Mouse (Mus musculus) midbrain, embryonic 13.5 days (tissue): Measurements from ENCODE around the gene U2af1l4. TPM values are rescaled to one million over a fixed set of nuclear protein-coding genes. Genes with fewer than 3 reads are reported as not detected.

Experiments used
- ATAC-seq: fragments of 200-750 bp; cut with Nextera tagmentation; 2 replicates; pipeline ENCODE4 v1.8.0; 2017; ENCODE audit warnings: mild to moderate bottlenecking, moderate TSS enrichment, moderate library complexity
- H3K27ac ChIP-seq: fragments of 300-500 bp; sonication (generic); 2 replicates; pipeline ENCODE4 v1.5.1; 2015; ENCODE audit warnings: inconsistent platforms, mild to moderate bottlenecking, moderate library complexity
- H3K27me3 ChIP-seq: fragments of 300-500 bp; sonication (generic); 2 replicates; pipeline ENCODE4 v1.6.1; 2015; ENCODE audit warnings: mild to moderate bottlenecking, inconsistent platforms
- H3K36me3 ChIP-seq: fragments of 300-500 bp; sonication (generic); 2 replicates; pipeline ENCODE4 v1.6.1; 2015; ENCODE audit warnings: mild to moderate bottlenecking, inconsistent platforms
- H3K4me1 ChIP-seq: fragments of 300-500 bp; sonication (generic); replicated peaks from 2 replicates; pipeline ENCODE4 v1.6.1; 2015; ENCODE audit warnings: inconsistent platforms
- H3K4me2 ChIP-seq: fragments of 300-500 bp; sonication (generic); replicated peaks from 2 replicates; pipeline ENCODE4 v1.6.1; 2015; ENCODE audit warnings: moderate library complexity, mild to moderate bottlenecking, inconsistent platforms
- H3K4me3 ChIP-seq: fragments of 300-500 bp; sonication (generic); replicated peaks from 2 replicates; pipeline ENCODE4 v1.5.1; 2015; ENCODE audit warnings: mild to moderate bottlenecking, inconsistent platforms
- H3K9ac ChIP-seq: fragments of 300-500 bp; sonication (generic); replicated peaks from 2 replicates; pipeline ENCODE4 v1.6.1; 2015; ENCODE audit warnings: mild to moderate bottlenecking, inconsistent platforms
- H3K9me3 ChIP-seq: fragments of 300-500 bp; sonication (generic); 2 replicates; pipeline ENCODE4 v1.6.1; 2016; ENCODE audit warnings: mild to moderate bottlenecking, inconsistent platforms
- whole genome bisulfite sequencing: fragments of 180-500 bp; shearing (Covaris S2); methylation state at CpG from one replicate; pipeline ENCODE4 v1.1.7; 2015; 5-methylcytosine and 5-hydroxymethylcytosine counted together
- polyA plus RNA-seq: library from polyadenylated mRNA; unstranded; fragments of >200 nt; fragmentation: Nextera tagmentation; extraction: Ambion mirVana; gene quantifications from 2 replicates; pipeline ENCODE4 v1.2.1, GENCODE M21; 2015

Gene U2af1l4
- polyA plus RNA-seq, 1 experiment from 2014 or later = 92.5 TPM

DNA sequence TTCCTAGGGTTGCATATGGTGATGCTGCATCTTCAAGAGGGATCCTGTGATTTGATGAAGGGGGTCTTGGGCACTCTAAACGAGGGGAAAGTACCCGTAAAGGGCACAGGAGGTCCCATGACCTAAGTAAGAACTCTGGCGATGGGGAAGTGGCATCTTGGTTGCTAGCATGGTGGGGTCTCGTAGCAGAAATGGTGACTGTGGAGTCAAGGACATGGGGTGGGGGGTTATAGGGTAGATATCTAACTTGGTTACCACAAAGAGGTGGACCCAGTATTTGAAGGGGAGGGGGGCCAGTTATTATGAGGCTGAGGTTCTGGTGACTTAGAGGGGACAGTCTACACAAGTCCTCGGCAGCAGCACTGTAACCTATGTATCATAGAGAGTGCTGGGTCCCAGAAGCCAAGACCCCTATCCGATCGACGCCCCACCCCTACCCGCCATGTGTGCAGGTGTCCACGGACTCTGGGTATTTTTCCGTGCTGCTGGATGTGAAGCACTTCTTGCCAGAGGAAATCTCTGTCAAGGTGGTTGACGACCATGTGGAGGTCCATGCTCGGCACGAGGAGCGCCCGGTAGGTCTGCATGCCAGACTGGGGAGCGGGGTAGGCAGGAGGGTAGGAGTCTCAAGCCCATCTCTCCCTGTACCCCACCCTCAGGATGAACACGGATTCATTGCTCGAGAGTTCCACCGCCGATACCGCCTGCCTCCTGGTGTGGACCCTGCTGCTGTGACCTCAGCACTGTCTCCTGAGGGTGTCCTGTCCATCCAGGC is 9.1 kb upstream of the U2af1l4 start:
- Histone ChIP-seq H3K27ac (no peak overlapping the region), H3K27me3 (peaks cover 8% of the 10 kb centered on the region; the same call in 1 of the 2 replicates), H3K4me3 (peak overlapping the region; percentile 65), H3K9ac (peak overlapping the region; percentile 70; the same call in 1 of the 2 replicates), H3K4me2 (peak overlapping the region; percentile 85), H3K36me3 (peaks cover 44% of the 10 kb centered on the region), H3K9me3 (no peaks in the 10 kb centered on the region), H3K4me1 (peaks cover 34% of the 10 kb centered on the region)
- no peak for ATAC-seq
- WGBS = 86% methylated on average over 22 of the region's 22 CpGs

DNA sequence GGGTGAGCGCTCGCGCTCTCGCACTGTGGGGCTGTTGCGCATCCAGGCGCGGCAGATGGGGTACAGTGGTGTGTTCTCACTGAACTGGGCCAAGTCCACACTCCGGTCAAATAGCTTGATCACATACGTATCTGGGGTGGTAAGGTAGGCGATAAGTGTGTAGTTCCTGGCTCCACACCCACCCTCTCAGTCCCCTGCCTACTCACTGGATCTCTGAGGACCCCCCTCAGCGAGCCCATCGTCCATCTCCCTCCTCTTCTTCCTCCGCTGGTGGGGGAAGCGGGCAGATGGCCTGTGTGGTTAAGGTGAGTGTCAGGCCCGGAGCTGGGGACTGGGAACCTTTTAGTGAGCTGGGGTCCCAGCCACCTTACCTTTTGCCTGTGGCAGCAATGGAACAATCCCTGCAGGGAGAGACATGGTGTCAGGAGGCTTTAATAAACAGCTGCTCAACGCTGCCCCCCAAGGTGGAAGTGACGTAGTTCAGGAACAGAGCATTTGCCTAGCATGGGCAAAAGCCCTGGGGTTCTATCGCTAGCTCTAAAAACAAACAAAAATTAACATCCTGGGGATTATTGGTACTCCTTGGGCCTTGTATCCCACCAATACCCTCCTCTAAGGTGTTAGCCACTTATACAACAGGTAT is 6.1 kb upstream of the U2af1l4 start:
- ATAC-seq = no peak
- no peak overlapping the region for H3K4me3 ChIP-seq
- H3K9me3 ChIP-seq = no peaks in the 10 kb centered on the region
- H3K27ac ChIP-seq = no peak overlapping the region
- no peak overlapping the region for H3K9ac ChIP-seq
- peaks cover 8% of the 10 kb centered on the region; the same call in 1 of the 2 replicates for H3K27me3 ChIP-seq
- peaks cover 35% of the 10 kb centered on the region for H3K4me1 ChIP-seq
- 94% methylated on average over 18 of the region's 18 CpGs for WGBS
- peaks cover 40% of the 10 kb centered on the region for H3K36me3 ChIP-seq
- H3K4me2 ChIP-seq = no peak overlapping the region

DNA sequence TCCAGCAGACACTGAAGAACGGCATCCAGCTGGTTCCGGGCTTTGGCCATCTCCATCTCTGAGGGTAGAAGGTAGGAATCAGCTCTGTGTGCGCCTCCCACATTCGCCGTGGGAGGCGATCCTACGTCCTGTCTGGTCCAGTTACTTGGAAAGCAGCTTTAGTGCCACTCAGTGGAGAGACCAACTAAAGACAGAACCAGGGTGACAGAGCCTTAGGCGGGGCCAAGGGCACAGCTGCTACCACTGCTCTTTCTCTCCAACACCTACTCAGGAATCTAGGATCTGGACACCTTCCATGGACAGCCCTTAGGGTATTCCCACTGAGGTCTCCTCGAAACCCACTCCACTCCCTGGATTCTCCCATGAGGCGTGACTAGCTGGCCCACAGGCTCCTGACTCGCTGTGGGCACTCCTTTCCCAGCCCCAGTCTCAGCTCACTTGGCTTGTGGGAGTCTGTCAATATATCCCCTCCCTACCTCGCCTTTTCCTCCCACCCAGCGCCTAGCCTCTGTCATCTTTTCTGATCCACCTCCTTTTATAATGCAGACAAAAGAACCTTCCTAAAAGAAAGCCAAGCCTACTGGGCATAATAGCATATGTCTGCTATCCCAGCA is 5.1 kb upstream of the U2af1l4 start:
- no peak overlapping the region for H3K27ac ChIP-seq
- no peak for ATAC-seq
- H3K4me3 ChIP-seq = peak overlapping the region; percentile 56; the same call in 1 of the 2 replicates
- H3K4me2 ChIP-seq = peak overlapping the region; percentile 91
- H3K9me3 ChIP-seq = no peaks in the 10 kb centered on the region
- H3K4me1 ChIP-seq = peaks cover 34% of the 10 kb centered on the region
- peaks cover 8% of the 10 kb centered on the region; the same call in 1 of the 2 replicates for H3K27me3 ChIP-seq
- 91% methylated on average over 13 of the region's 13 CpGs for WGBS
- H3K36me3 ChIP-seq = peaks cover 40% of the 10 kb centered on the region
- peak overlapping the region; percentile 81; the same call in 1 of the 2 replicates for H3K9ac ChIP-seq

DNA sequence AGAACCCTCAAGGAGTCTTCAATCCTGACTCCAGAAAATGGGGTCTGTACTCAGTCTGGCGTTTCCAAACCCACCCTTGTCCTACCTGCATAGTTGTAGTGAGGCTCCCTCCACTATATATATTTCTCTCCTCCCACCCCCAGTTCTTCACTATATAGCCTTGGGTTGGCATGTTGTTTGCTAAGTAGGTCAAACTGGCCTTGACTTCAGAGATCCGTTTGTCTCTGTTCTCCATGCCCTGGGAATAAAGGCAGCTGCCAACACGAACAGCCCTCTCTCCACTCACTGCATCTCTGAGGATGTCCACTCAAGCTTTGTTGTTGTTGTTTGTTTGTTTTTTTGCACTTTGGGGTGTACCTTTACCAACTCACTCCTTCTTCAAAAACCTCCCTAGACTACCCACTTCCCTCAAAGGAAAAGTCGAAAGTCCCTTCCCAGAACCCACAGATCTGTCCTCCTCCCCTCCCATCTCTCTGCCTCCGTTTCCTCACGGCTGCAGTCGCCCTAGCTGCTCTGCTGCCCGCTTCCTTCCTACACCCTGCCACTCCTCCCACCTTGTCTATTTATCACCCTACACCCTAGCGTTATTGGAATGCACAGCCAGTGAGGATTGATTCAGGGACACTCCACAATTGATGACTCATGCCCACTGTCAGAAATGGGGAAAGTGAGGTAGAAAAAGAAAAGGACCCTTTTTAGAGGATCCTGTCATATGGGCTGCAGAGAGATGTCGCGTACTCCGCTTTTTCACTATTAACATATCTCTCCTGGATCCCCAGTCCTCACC is 4.3 kb upstream of the U2af1l4 start:
- Histone ChIP-seq H3K27me3 (peaks cover 8% of the 10 kb centered on the region; the same call in 1 of the 2 replicates), H3K4me3 (peak overlapping the region; percentile 56), H3K4me2 (peak overlapping the region; percentile 91), H3K9me3 (no peaks in the 10 kb centered on the region), H3K36me3 (peaks cover 40% of the 10 kb centered on the region), H3K4me1 (peaks cover 29% of the 10 kb centered on the region), H3K27ac (no peak overlapping the region; the same call in 1 of the 2 replicates), H3K9ac (peak overlapping the region; percentile 81)
- 15% methylated on average over 12 of the region's 12 CpGs for WGBS
- peak; percentile 3; the same call in 1 of the 2 replicates for ATAC-seq

DNA sequence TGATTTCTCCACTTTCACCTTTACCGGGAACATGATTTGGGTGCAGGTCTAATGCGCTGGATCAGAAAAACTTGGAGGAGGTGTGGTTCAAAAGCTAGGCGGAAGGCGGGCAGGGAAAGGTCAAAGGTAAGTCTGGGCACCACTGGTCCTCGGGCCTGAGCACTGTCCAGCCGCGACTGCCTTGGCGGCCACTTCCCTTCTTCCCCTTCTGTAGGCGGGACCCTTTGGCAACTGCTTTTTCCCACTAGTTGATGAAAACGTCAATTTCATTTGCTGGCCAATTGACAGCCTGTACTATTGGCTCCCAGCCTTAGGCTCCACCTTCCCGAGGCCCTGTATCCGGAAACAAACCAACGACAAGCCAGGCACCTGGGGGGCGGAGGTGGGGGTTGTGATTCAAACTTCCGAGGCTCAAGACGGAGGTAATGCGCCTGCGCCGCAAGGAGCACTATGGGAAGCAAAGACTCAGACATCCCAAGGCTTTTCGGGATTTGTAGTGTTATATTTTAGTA is 3.6 kb upstream of the U2af1l4 start, which contains the start of gene Lin37:
TSS of gene Lin37 (minus strand) at position 396 of the 512 bp plus-strand sequence.
- peaks cover 35% of the 10 kb centered on the region for H3K4me1 ChIP-seq
- H3K9me3 ChIP-seq = no peaks in the 10 kb centered on the region
- H3K4me2 ChIP-seq = peak within 1 kb of the TSS; percentile 91
- peaks cover 36% of the 10 kb centered on the region for H3K36me3 ChIP-seq
- under 1% methylated on average over 20 of the region's 20 CpGs for WGBS
- peak within 1 kb of the TSS; percentile 56 for H3K4me3 ChIP-seq
- H3K9ac ChIP-seq = peak within 1 kb of the TSS; percentile 81
- peak; percentile 86 for ATAC-seq
- H3K27ac ChIP-seq = no peak within 1 kb of the TSS; the same call in 1 of the 2 replicates
- H3K27me3 ChIP-seq = peaks cover 2% of the 10 kb centered on the region; the same call in 1 of the 2 replicates

DNA sequence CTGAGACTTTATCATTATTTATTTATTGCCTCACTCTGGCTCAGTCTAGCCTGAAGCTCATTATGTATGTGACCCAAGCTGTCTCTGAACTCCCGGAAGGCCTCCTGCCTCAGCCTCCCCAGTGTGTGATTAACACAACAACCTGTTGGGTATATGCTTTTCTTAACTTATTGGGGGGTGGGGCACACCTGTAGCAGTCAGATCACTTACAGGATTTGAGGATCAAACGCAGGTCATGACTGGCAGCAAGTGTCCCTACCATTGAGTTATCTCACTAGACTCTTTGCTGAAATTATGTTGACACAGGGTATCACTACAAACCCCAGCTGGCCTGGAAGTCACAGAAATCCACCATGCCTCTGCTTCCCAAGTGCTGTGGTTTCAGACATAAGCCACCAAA is 2.8 kb upstream of the U2af1l4 start:
- Histone ChIP-seq H3K9me3 (no peaks in the 10 kb centered on the region), H3K4me3 (no peak overlapping the region), H3K36me3 (peaks cover 31% of the 10 kb centered on the region), H3K4me1 (peaks cover 36% of the 10 kb centered on the region), H3K4me2 (peak overlapping the region; percentile 91; the same call in 1 of the 2 replicates), H3K9ac (no peak overlapping the region), H3K27me3 (no peaks in the 10 kb centered on the region), H3K27ac (no peak overlapping the region)
- 77% methylated on average over 2 of the region's 2 CpGs for WGBS
- ATAC-seq = no peak

DNA sequence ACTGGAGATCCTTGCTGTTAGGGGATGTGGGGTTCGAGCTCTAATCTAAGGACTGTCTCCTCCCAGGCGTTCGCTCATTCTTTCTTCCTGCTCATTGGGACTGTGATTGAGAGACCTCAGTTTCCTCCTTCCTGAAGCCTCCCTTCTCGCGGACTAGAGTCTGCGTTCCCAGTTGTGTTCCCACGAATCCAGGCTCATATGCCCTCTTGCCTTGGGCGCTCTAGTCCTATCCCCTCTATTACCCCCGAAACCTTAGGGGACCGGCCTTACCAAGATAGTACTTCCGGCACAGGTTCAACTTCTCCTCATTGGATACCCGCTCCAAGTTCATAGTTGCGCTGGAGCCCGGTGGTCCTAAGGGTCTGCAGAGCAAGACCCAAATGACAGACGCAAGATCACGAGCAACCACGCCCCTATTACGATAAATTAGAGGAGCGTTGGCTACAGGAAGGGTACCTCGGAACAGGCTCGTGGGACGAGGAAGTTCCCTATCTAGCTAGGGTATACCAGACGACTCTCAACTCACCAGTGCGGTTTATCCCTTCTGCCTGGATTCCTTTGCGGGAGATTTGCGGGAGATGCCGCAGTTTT is 480 bp upstream of the U2af1l4 start:
- 2% methylated on average over 27 of the region's 27 CpGs for WGBS
- peak overlapping the region; percentile 69 for H3K27ac ChIP-seq
- ATAC-seq = 0 out of 2 replicates have a peak, but pooled peaks have one; percentile 8

DNA sequence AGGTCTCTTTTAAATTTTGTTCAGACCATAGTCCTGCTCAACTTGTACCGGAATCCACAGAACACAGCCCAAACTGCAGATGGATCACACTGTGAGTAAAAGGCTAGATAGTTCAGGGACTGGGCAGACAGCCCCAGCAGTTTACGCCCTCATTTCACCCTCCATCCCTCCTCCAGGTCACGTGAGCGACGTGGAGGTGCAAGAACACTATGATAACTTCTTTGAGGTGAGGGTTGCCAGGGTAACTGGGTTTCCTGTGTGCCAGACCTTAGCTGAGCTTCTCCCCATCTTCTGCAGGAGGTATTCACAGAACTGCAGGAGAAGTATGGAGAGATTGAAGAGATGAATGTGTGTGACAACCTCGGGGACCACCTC is 792 bp downstream of the U2af1l4 start:
- H3K9ac ChIP-seq = peak overlapping the region; percentile 82
- H3K4me1 ChIP-seq = peaks cover 23% of the 10 kb centered on the region
- H3K4me2 ChIP-seq = peak overlapping the region; percentile 68
- no peaks in the 10 kb centered on the region for H3K9me3 ChIP-seq
- no peak; the same call in 1 of the 2 replicates for ATAC-seq
- peaks cover 37% of the 10 kb centered on the region for H3K36me3 ChIP-seq
- H3K27ac ChIP-seq = peak overlapping the region; percentile 91; the same call in 1 of the 2 replicates
- H3K27me3 ChIP-seq = no peaks in the 10 kb centered on the region
- H3K4me3 ChIP-seq = peak overlapping the region; percentile 83
- 26% methylated on average over 6 of the region's 6 CpGs for WGBS

More for the DNA sequence above, 480 bp upstream of the U2af1l4 start:
- Histone ChIP-seq H3K4me1 (peaks cover 36% of the 10 kb centered on the region), H3K4me3 (peak overlapping the region; percentile 83), H3K36me3 (peaks cover 31% of the 10 kb centered on the region), H3K27me3 (no peaks in the 10 kb centered on the region), H3K9ac (peak overlapping the region; percentile 68), H3K4me2 (peak overlapping the region; percentile 89), H3K9me3 (no peaks in the 10 kb centered on the region)

DNA sequence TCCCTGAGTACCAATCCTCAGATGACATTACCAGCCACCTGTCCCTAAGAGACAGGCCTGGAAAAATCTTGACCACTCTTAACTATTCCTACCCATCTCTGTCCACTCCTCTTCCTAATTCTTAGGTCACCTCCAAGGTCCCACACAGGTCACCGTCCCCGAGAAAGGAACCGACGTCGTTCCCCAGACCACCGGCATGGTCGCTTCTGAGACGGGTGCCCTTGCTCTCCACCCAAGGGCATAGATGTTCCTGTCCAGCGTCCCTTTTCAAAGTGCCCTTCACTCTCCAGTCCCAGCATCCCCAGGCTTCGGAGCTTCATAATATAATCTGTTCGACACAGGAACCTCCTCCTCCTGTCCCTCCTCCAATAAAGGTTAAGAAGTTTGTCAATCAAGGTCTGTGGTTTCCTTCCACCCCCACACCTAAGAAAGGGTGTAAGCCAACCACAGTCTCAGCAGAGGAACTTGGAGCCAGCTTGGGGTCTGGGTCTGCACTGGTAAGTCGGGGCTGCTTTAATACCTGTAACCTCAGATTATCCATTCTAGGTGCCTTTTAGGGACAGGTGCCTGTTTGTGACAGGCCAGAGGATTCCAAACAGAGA is 2.0 kb downstream of the U2af1l4 start, which contains the start of gene Igflr1:
TSS of gene Igflr1 (plus strand) at position 458 of the 602 bp plus-strand sequence.
- WGBS = 98% methylated on average over 12 of the region's 12 CpGs
- Histone ChIP-seq H3K27ac (no peak within 1 kb of the TSS), H3K9ac (no peak within 1 kb of the TSS), H3K4me3 (peak within 1 kb of the TSS; percentile 83; the same call in 1 of the 2 replicates), H3K36me3 (peaks cover 49% of the 10 kb centered on the region), H3K4me2 (peak within 1 kb of the TSS; percentile 68), H3K4me1 (peaks cover 17% of the 10 kb centered on the region), H3K27me3 (no peaks in the 10 kb centered on the region), H3K9me3 (no peaks in the 10 kb centered on the region)
- ATAC-seq = no peak

DNA sequence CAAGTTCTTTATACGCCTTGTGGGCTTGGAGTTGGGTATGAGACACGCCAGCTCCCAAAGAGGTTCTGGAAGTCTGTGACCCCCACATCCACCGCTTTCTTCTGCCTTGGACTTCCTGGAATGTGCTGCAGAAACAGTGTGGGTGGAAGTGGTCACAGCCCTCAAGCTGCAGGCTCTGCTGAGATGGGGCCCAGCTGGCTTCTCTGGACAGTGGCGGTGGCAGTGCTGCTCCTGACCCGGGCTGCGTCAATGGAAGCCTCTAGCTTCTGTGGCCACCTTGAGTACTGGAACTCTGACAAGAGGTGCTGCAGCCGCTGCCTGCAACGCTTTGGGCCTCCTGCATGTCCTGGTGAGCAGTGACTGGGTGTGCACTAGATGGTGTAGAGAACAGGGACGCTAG is 2.9 kb downstream of the U2af1l4 start:
- no peak overlapping the region for H3K27ac ChIP-seq
- peaks cover 58% of the 10 kb centered on the region for H3K36me3 ChIP-seq
- ATAC-seq = no peak
- H3K4me2 ChIP-seq = no peak overlapping the region
- no peak overlapping the region for H3K9ac ChIP-seq
- H3K27me3 ChIP-seq = no peaks in the 10 kb centered on the region
- peaks cover 17% of the 10 kb centered on the region for H3K4me1 ChIP-seq
- 91% methylated on average over 9 of the region's 9 CpGs for WGBS
- H3K4me3 ChIP-seq = no peak overlapping the region
- H3K9me3 ChIP-seq = no peaks in the 10 kb centered on the region
